8 mouse cellular contexts compared by ENCODE assay signal in the genomic region with DNA sequence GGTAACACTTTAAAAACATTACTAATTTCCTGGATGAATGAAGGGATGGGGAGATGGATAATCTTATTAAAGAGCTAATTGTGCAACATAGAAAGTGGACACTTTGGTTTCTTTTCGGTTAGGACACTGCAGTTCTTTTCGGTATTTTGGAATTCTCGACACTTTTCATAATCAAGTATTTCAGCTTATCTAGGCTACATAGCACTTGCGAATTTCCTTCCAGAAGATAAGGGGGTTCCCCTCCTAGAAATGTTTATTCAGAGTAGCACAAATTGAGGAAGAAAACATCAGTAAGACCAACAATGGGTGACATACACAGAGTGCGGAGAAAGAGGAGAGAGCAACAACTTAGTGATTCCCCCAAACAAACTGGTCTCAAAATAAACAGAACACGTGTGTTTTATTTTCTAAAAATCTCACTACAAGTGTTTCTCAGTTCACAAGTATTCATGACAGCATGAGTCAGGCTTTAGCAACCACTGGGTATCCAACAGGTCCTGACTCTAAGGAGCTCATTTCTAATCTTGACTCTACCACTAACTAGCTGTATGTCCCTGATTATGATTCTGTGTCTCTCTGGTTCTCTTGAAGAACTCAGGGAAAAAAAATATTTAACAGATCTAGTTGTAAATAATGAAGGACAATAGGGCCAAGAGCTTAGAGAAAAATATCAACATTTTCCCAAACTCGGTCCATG. TPM values are rescaled to one million over a fixed set of nuclear protein-coding genes. Genes with fewer than 3 reads are reported as not detected.
A peak's percentile ranks its signal among the peaks of the same experiment; 100 is the strongest.
DNase-seq lines count a peak whose midpoint lies in the region; ATAC-seq and TF ChIP-seq lines count a peak whose summit lies in the region.

No protein-coding gene starts in this region.

- peaks cover 57% of the 10 kb centered on the region for H3K4me1 ChIP-seq in G1E (ENCODE audit: insufficient read depth, low read depth, low read length)
- H3K4me1 ChIP-seq in heart, postnatal 0 days (ENCODE audit: control insufficient read depth, insufficient read depth) = peaks cover 14% of the 10 kb centered on the region

- 0 out of 2 replicates have a peak overlapping the region, but pooled peaks have one; percentile 93 for H3K9ac ChIP-seq in heart, postnatal 0 days (replicated peaks; ENCODE audit: low read depth, low read length)

- no peak for ATAC-seq in G1E (ENCODE audit: extremely low read depth, insufficient number of reproducible peaks, low FRiP score, poor library complexity, severe bottlenecking)
- no peak for ATAC-seq in heart, postnatal 0 days (ENCODE audit: insufficient read depth, low read depth)
- peak; percentile 57 for ATAC-seq in megakaryocyte-erythroid progenitor cell, adult 5-6 weeks (replicated peaks; ENCODE audit: low FRiP score, low TSS enrichment, poor library complexity, severe bottlenecking)

- 54% methylated on average over 7 of the region's 7 CpGs for WGBS in heart, postnatal 0 days

- intact Hi-C loops in heart, postnatal 14 days (cut with DNase I) = no loop called here

- H3K9me3 ChIP-seq in G1E (replicated peaks) = no peaks in the 10 kb centered on the region
- H3K9me3 ChIP-seq in heart, postnatal 0 days (replicated peaks; ENCODE audit: control insufficient read depth, low read length) = no peaks in the 10 kb centered on the region

- TF ChIP-seq CTCF in G1E (IDR thresholded peaks at IDR 0.05; ENCODE audit: low read depth, low read length) = no peak
- no peak for TF ChIP-seq CTCF in heart, postnatal 0 days (IDR thresholded peaks at IDR 0.05; ENCODE audit: low read depth)

- H3K27ac ChIP-seq in heart, postnatal 0 days (ENCODE audit: low read depth) = peak overlapping the region; percentile 99; the same call in 1 of the 2 replicates

- no peak for TF ChIP-seq EP300 in heart, postnatal 0 days (IDR thresholded peaks at IDR 0.05; ENCODE audit: low read depth)

- peaks cover 29% of the 10 kb centered on the region for H3K36me3 ChIP-seq in G1E (replicated peaks)
- no peaks in the 10 kb centered on the region for H3K36me3 ChIP-seq in heart, postnatal 0 days (replicated peaks; ENCODE audit: control insufficient read depth, insufficient read depth, low read length)

- DNase-seq in heart, adult 11 months = peak; percentile 4
- DNase-seq in heart, postnatal 14 days = no peak
- no peak for DNase-seq in G1E (ENCODE audit: low spot score)
- no peak for DNase-seq in heart, postnatal 0 days (ENCODE audit: low spot score)
- DNase-seq in retina, embryonic 14.5 days (ENCODE audit: low spot score) = no peak
- DNase-seq in frontal cortex, adult 2 months (ENCODE audit: extremely low spot score in 1 of 2, low spot score in 1 of 2) = no peak
- DNase-seq in adrenal gland, adult 18-20 months (ENCODE audit: low spot score in 2 of 2) = no peak

- peak overlapping the region; percentile 95 for H3K4me3 ChIP-seq in G1E (ENCODE audit: low read depth, low read length)
- peak overlapping the region; percentile 88 for H3K4me3 ChIP-seq in heart, postnatal 0 days (ENCODE audit: low read depth, low read length)

- peak overlapping the region; percentile 85 for H3K4me2 ChIP-seq in heart, postnatal 0 days (ENCODE audit: low read depth, low read length)

- H3K27me3 ChIP-seq in G1E (ENCODE audit: insufficient read depth, low read length) = no peaks in the 10 kb centered on the region
- H3K27me3 ChIP-seq in heart, postnatal 0 days (ENCODE audit: control insufficient read depth, insufficient read depth, low read length) = no peaks in the 10 kb centered on the region

RNA-seq across cellular contexts. Expression of gene Cat, which starts 1.5 kb away (rescaled TPM):
- total RNA-seq in heart, postnatal 14 days (2021) = 100 to 1,000 TPM; 191 to 200 TPM
- total RNA-seq in G1E (2014; fragmentation: Nextera tagmentation) (325 and 382 TPM in 2 replicates), G1E (2017) (114 and 122 TPM in 2 replicates)
- polyA plus RNA-seq in G1E (2012) = 135 and 144 TPM in 2 replicates
- total RNA-seq in heart, postnatal 0 days (2014; rRNA removed; ENCODE audit: low replicate concordance) = 91.5 and 143 TPM in 2 replicates
- 76.8 and 77.7 TPM in 2 replicates for polyA plus RNA-seq in heart, postnatal 0 days (2015; fragmentation: Nextera tagmentation; extraction: Ambion mirVana)
- total RNA-seq in megakaryocyte-erythroid progenitor cell, adult 5-6 weeks (2014; fragmentation: Nextera tagmentation) = 79.6 and 84.5 TPM in 2 replicates
- total RNA-seq in megakaryocyte-erythroid progenitor cell, adult 5-6 weeks (2017) = 45.0 and 46.0 TPM in 2 replicates
- 41.8 and 42.7 TPM in 2 replicates for polyA plus RNA-seq in frontal cortex, adult 2 months (2012; rRNA removed)
- 100 to 1,000 TPM; 404 to 406 TPM for total RNA-seq in adrenal gland, adult 18-20 months (2021)
